Mouse (Mus musculus) embryonic facial prominence, embryonic 11.5 days (tissue): ENCODE results near the gene Aoc2. TPM values are rescaled to one million over a fixed set of nuclear protein-coding genes. Genes with fewer than 3 reads are reported as not detected.

Experiments used
- ATAC-seq: fragments of 200-750 bp; cut with Nextera tagmentation; replicated peaks from 2 replicates; pipeline ENCODE4 v1.8.0; 2017; ENCODE audit warnings: low read depth; ENCODE audit not compliant: insufficient number of reproducible peaks, low FRiP score, low TSS enrichment
- DNase-seq: peaks from one replicate; pipeline ENCODE4 v3.0.0-alpha.2; 2015; ENCODE audit warnings: low spot score
- H3K27ac ChIP-seq: fragments of 300-500 bp; sonication (generic); replicated peaks from 2 replicates; pipeline ENCODE4 v1.5.1; 2014; ENCODE audit warnings: mild to moderate bottlenecking, low read depth, low read length, control low read depth
- H3K27me3 ChIP-seq: fragments of 300-500 bp; sonication (generic); 2 replicates; pipeline ENCODE4 v1.6.1; 2014; ENCODE audit warnings: mild to moderate bottlenecking, low read length, moderate library complexity, mixed read lengths; ENCODE audit not compliant: control insufficient read depth, insufficient read depth
- H3K36me3 ChIP-seq: fragments of 300-500 bp; sonication (generic); replicated peaks from 2 replicates; pipeline ENCODE4 v1.6.1; 2014; ENCODE audit warnings: low read depth, mild to moderate bottlenecking, low read length, moderate library complexity, mixed read lengths; ENCODE audit not compliant: control insufficient read depth, insufficient read depth
- H3K4me1 ChIP-seq: fragments of 300-500 bp; sonication (generic); 2 replicates; pipeline ENCODE4 v1.6.1; 2014; ENCODE audit warnings: low read length, mixed read lengths; ENCODE audit not compliant: control insufficient read depth, insufficient read depth
- H3K4me2 ChIP-seq: fragments of 300-500 bp; sonication (generic); 2 replicates; pipeline ENCODE4 v1.6.1; 2014; ENCODE audit warnings: low read depth, mild to moderate bottlenecking, control low read depth, low read length, moderate library complexity
- H3K4me3 ChIP-seq: fragments of 300-500 bp; sonication (generic); 2 replicates; pipeline ENCODE4 v1.5.1; 2014; ENCODE audit warnings: low read depth, low read length, control low read depth
- H3K9ac ChIP-seq: fragments of 300-500 bp; sonication (generic); replicated peaks from 2 replicates; pipeline ENCODE4 v1.6.1; 2014; ENCODE audit warnings: mild to moderate bottlenecking, control low read depth, low read length
- H3K9me3 ChIP-seq: fragments of 300-500 bp; sonication (generic); replicated peaks from 2 replicates; pipeline ENCODE4 v1.6.1; 2016; ENCODE audit warnings: mild to moderate bottlenecking, low read length, inconsistent platforms, mixed read lengths; ENCODE audit not compliant: control insufficient read depth
- WGBS: fragments of 180-500 bp; shearing (Covaris S2); extraction: QIAGEN DNeasy Blood & Tissue Kit; methylation state at CpG from one replicate; pipeline ENCODE4 v1.1.7; 2014; 5-methylcytosine and 5-hydroxymethylcytosine counted together
- polyA plus RNA-seq: library from polyadenylated mRNA; unstranded; fragments of >200 nt; fragmentation: Nextera tagmentation; extraction: Ambion mirVana; gene quantifications from 2 replicates; pipeline ENCODE4 v1.2.1, GENCODE M21; 2014

Aoc2 gene
- polyA plus RNA-seq, 1 experiment from 2014 or later, result 1.2 TPM

GRCm38 (mm10) chr11:101307744-101308143, 17.1 kb upstream of the Aoc2 start:
- 40% methylated on average over 5 of the region's 5 CpGs for whole genome bisulfite sequencing
- no peak for DNase-seq
- H3K27ac ChIP-seq, result no peak overlapping the region
- no peaks in the 10 kb centered on the region for H3K27me3 ChIP-seq
- no peak overlapping the region for H3K4me2 ChIP-seq
- H3K4me1 ChIP-seq, result no peaks in the 10 kb centered on the region
- H3K4me3 ChIP-seq, result no peak overlapping the region
- H3K9ac ChIP-seq, result no peak overlapping the region
- no peaks in the 10 kb centered on the region for H3K36me3 ChIP-seq
- no peak for ATAC-seq
- no peaks in the 10 kb centered on the region for H3K9me3 ChIP-seq

GRCm38 (mm10) chr11:101311083-101311482, 13.8 kb upstream of the Aoc2 start:
- no peak for ATAC-seq

GRCm38 (mm10) chr11:101312150-101312549, 12.7 kb upstream of the Aoc2 start:
- H3K9ac ChIP-seq, result no peak overlapping the region
- no peaks in the 10 kb centered on the region for H3K27me3 ChIP-seq
- no peaks in the 10 kb centered on the region for H3K4me1 ChIP-seq
- H3K4me3 ChIP-seq, result no peak overlapping the region
- H3K9me3 ChIP-seq, result no peaks in the 10 kb centered on the region
- H3K4me2 ChIP-seq, result no peak overlapping the region
- 75% methylated on average over 3 of the region's 3 CpGs for WGBS
- H3K27ac ChIP-seq, result no peak overlapping the region
- no peak for DNase-seq
- no peak for ATAC-seq
- H3K36me3 ChIP-seq, result no peaks in the 10 kb centered on the region

More at GRCm38 (mm10) chr11:101311083-101311482, 13.8 kb upstream of the Aoc2 start:
- Histone ChIP-seq H3K4me3 (no peak overlapping the region), H3K4me1 (no peaks in the 10 kb centered on the region), H3K27ac (no peak overlapping the region), H3K9ac (no peak overlapping the region), H3K27me3 (no peaks in the 10 kb centered on the region), H3K9me3 (no peaks in the 10 kb centered on the region), H3K4me2 (no peak overlapping the region), H3K36me3 (no peaks in the 10 kb centered on the region)
- 90% methylated on average over 3 of the region's 3 CpGs for WGBS
- no peak for DNase-seq

- Histone ChIP-seq H3K9me3 (no peaks in the 10 kb centered on the region), H3K27ac (no peak overlapping the region), H3K4me2 (no peak overlapping the region), H3K4me3 (no peak overlapping the region), H3K9ac (no peak overlapping the region), H3K36me3 (peaks cover 3% of the 10 kb centered on the region), H3K27me3 (no peaks in the 10 kb centered on the region), H3K4me1 (no peaks in the 10 kb centered on the region)
- ATAC-seq (no peak), DNase-seq (no peak)
- WGBS, result 94% methylated on average over 1 of the region's 1 CpGs
These were observed 10.3 kb upstream of the Aoc2 start for GRCm38 (mm10) chr11:101314567-101314966.

- 86% methylated on average over 8 of the region's 8 CpGs for WGBS
- H3K27ac ChIP-seq, result no peak overlapping the region
- ATAC-seq, result peak; percentile 27; the same call in 1 of the 2 replicates
These were observed 9.7 kb upstream of the Aoc2 start for GRCm38 (mm10) chr11:101315082-101315650.

GRCm38 (mm10) chr11:101315665-101316500, 9.0 kb upstream of the Aoc2 start, which contains the start of gene Psme3:
Psme3 (plus strand) TSS chr11:101316213.
- DNase-seq, result peak; percentile 94
- Histone ChIP-seq H3K9ac (peak within 1 kb of the TSS; percentile 94), H3K4me3 (peak within 1 kb of the TSS; percentile 76), H3K36me3 (peaks cover 10% of the 10 kb centered on the region), H3K27me3 (no peaks in the 10 kb centered on the region), H3K27ac (peak within 1 kb of the TSS; percentile 73), H3K4me2 (peak within 1 kb of the TSS; percentile 75), H3K9me3 (no peaks in the 10 kb centered on the region), H3K4me1 (no peaks in the 10 kb centered on the region)
- peak; percentile 81 for ATAC-seq
- whole genome bisulfite sequencing, result under 1% methylated on average over 50 of the region's 62 CpGs

More at GRCm38 (mm10) chr11:101315082-101315650, 9.7 kb upstream of the Aoc2 start:
- Histone ChIP-seq H3K9ac (peak overlapping the region; percentile 94), H3K9me3 (no peaks in the 10 kb centered on the region), H3K36me3 (peaks cover 4% of the 10 kb centered on the region), H3K27me3 (no peaks in the 10 kb centered on the region), H3K4me1 (no peaks in the 10 kb centered on the region), H3K4me2 (peak overlapping the region; percentile 75), H3K4me3 (peak overlapping the region; percentile 76)
- DNase-seq, result no peak

GRCm38 (mm10) chr11:101316501-101316917, 8.4 kb upstream of the Aoc2 start:
- Histone ChIP-seq H3K36me3 (peaks cover 13% of the 10 kb centered on the region), H3K27me3 (no peaks in the 10 kb centered on the region), H3K27ac (peak overlapping the region; percentile 73; the same call in 1 of the 2 replicates), H3K4me2 (peak overlapping the region; percentile 75), H3K4me1 (no peaks in the 10 kb centered on the region), H3K4me3 (peak overlapping the region; percentile 76), H3K9me3 (no peaks in the 10 kb centered on the region), H3K9ac (peak overlapping the region; percentile 94)
- under 1% methylated on average over 17 of the region's 17 CpGs for WGBS
- peak; percentile 57 for ATAC-seq
- peak; percentile 24 for DNase-seq

- Histone ChIP-seq H3K36me3 (peaks cover 27% of the 10 kb centered on the region), H3K4me1 (no peaks in the 10 kb centered on the region), H3K4me3 (no peak overlapping the region), H3K4me2 (no peak overlapping the region), H3K9me3 (no peaks in the 10 kb centered on the region), H3K9ac (no peak overlapping the region), H3K27me3 (no peaks in the 10 kb centered on the region), H3K27ac (no peak overlapping the region)
- no peak for ATAC-seq
- DNase-seq, result peak; percentile 73
- 18% methylated on average over 4 of the region's 4 CpGs for WGBS
These were observed 1.3 kb upstream of the Aoc2 start for GRCm38 (mm10) chr11:101323609-101324008.
